Mouse (Mus musculus) ES-E14 (cell line): ENCODE measurements around the gene Mcat. TPM values are rescaled to one million over a fixed set of nuclear protein-coding genes. Genes with fewer than 3 reads are reported as not detected.
A peak's percentile ranks its signal among the peaks of the same experiment; 100 is the strongest.

ENCODE experiments used
- DNase-seq: peaks from one replicate; pipeline ENCODE4 v3.0.0-alpha.2; 2013; ENCODE audit warnings: low read depth, low spot score
- H3K27ac ChIP-seq: 2 replicates; pipeline ENCODE4 v1.5.1; 2012; ENCODE audit warnings: low read depth, mild to moderate bottlenecking, low read length, moderate library complexity, mixed read lengths; ENCODE audit not compliant: poor library complexity, insufficient read depth, severe bottlenecking
- H3K36me3 ChIP-seq: 2 replicates; pipeline ENCODE4 v1.6.1; 2012; ENCODE audit warnings: mild to moderate bottlenecking, low read length, moderate library complexity, mixed read lengths; ENCODE audit not compliant: control insufficient read depth, poor library complexity, insufficient read depth, severe bottlenecking
- H3K4me1 ChIP-seq, 2 experiments: fragments of 150-350 bp in 1 of 2; sonication (generic) in 1 of 2; 2 replicates each; pipeline ENCODE4 v1.6.1; 2012; ENCODE audit warnings: low read length in 2 of 2, mild to moderate bottlenecking in 1 of 2, mixed read lengths in 1 of 2; ENCODE audit not compliant: control insufficient read depth in 2 of 2, insufficient read depth in 2 of 2, poor library complexity in 1 of 2
- H3K4me3 ChIP-seq, 2 experiments: fragments of 150-350 bp in 1 of 2; sonication (generic) in 1 of 2; 2 replicates each; pipeline ENCODE4 v1.5.1; 2012; ENCODE audit warnings: low read length in 2 of 2, low read depth in 1 of 2, mild to moderate bottlenecking in 1 of 2, mixed read lengths in 1 of 2; ENCODE audit not compliant: insufficient read depth in 1 of 2, poor library complexity in 1 of 2, severe bottlenecking in 1 of 2
- H3K9ac ChIP-seq: 2 replicates; pipeline ENCODE4 v1.6.1; 2012; ENCODE audit warnings: low read depth, mild to moderate bottlenecking, low read length, mixed read lengths; ENCODE audit not compliant: poor library complexity, insufficient read depth, severe bottlenecking
- H3K9me3 ChIP-seq: fragments of 150-350 bp; sonication (generic); 2 replicates; pipeline ENCODE4 v1.6.1; 2012; ENCODE audit warnings: low read depth, mild to moderate bottlenecking, low read length; ENCODE audit not compliant: control insufficient read depth, insufficient read depth
- CHD2 ChIP-seq: IDR thresholded peaks from 2 replicates; pipeline ENCODE4 v1.6.1; 2014; ENCODE audit warnings: mild to moderate bottlenecking, low read depth, low read length, inconsistent platforms
- HCFC1 ChIP-seq: IDR thresholded peaks from 2 replicates; pipeline ENCODE4 v1.6.1; 2012; ENCODE audit warnings: low read length, inconsistent platforms, borderline replicate concordance; ENCODE audit not compliant: insufficient read depth
- MAFK ChIP-seq: IDR thresholded peaks from 2 replicates; pipeline ENCODE4 v1.6.1; 2014; ENCODE audit warnings: mild to moderate bottlenecking, low read depth, low read length, inconsistent platforms; ENCODE audit not compliant: insufficient read depth
- ZC3H11A ChIP-seq: IDR thresholded peaks from 2 replicates; pipeline ENCODE4 v1.6.1; 2012; ENCODE audit warnings: low read depth, mild to moderate bottlenecking, inconsistent platforms, low read length, borderline replicate concordance
- ZNF384 ChIP-seq: IDR thresholded peaks from 2 replicates; pipeline ENCODE4 v1.6.1; 2012; ENCODE audit warnings: low read depth, low read length, inconsistent platforms
- in situ Hi-C, 2 experiments: fragments of 600-800 bp; cut with MboI; formaldehyde crosslinking; loops; one replicate each; pipeline ENCODE4 v1.15.1; 2025; ENCODE audit warnings: low sequenced_read_pairs in 2 of 2, inconsistent platforms in 1 of 2; ENCODE audit not compliant: unreplicated experiment in 2 of 2
- total RNA-seq: library from RNA; depleted of rRNA; stranded (reverse); fragments of 300-350 nt; gene quantifications from 2 replicates; pipeline ENCODE4 v1.2.3, GENCODE M21; 2012

The Mcat gene
- total RNA-seq, 1 experiment = 30.9 TPM

DNA sequence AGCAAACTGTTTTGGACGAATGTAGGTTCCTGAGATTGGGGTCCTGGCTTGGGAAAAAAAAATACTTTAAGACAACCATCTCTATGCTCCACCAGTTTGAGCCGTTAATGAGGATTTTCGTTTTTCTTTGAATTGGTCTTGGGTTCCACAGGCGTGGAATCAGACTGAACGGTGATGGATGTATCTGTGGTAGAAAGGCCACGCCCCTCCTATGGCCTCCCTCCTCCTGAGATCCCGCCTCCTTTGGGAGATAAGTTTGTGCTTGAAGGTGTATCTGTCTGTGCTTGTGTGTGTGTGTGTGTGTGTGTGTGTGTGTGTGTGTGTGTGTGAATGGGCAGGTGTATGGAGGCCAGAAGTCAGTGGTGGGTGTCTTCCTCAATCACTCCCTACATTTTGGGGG is 31.0 kb downstream of the Mcat start:
- no peaks in the 10 kb centered on the region for H3K9me3 ChIP-seq
- H3K4me1 ChIP-seq = peaks cover 10 to 31% of the 10 kb centered on the region in 2 experiments
- TF ChIP-seq ZC3H11A (no peak), ZNF384 (no peak), HCFC1 (no peak), MAFK (no peak), CHD2 (no peak)
- H3K4me3 ChIP-seq = no peak overlapping the region
- H3K27ac ChIP-seq = peak overlapping the region; percentile 6; the same call in 1 of the 2 replicates
- in situ Hi-C loops = no loop called here
- no peak for DNase-seq
- no peak overlapping the region for H3K9ac ChIP-seq
- no peaks in the 10 kb centered on the region; the same call in 1 of the 2 replicates for H3K36me3 ChIP-seq

DNA sequence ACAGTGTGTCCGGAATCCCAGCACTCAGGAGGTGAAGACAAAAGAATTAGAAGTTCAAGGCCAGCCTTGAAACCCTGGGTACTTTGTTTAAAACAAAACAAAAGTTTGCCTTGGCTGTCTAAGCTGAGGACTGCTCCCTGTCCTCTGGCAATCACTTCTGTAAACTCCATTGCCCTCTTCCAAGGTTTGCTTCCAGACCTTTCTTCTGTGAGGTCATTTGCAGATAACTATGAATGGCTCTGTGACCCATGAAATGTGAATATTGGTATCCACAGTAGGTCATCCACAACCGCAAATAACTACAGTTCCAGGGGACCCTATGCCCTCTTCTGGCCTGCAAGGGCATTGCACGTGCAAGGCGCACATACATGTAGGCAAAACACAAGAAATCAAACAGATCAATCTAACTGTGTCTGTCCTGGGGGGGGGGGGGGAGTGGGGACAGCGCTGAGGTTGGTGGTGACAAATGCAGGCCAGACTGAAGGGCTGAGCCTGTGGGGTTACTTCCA is 31.6 kb downstream of the Mcat start:
- no peak for TF ChIP-seq MAFK
- no peak for TF ChIP-seq ZNF384
- no peak for TF ChIP-seq HCFC1
- no peak for TF ChIP-seq CHD2
- no peak for TF ChIP-seq ZC3H11A
- Histone ChIP-seq H3K4me3 (no peak overlapping the region), H3K27ac (peak overlapping the region; percentile 7; the same call in 1 of the 2 replicates), H3K36me3 (no peaks in the 10 kb centered on the region; the same call in 1 of the 2 replicates), H3K9me3 (no peaks in the 10 kb centered on the region), H3K9ac (no peak overlapping the region), H3K4me1 (peaks cover 10 to 31% of the 10 kb centered on the region in 2 experiments)
- in situ Hi-C loops = no loop called here
- no peak for DNase-seq

DNA sequence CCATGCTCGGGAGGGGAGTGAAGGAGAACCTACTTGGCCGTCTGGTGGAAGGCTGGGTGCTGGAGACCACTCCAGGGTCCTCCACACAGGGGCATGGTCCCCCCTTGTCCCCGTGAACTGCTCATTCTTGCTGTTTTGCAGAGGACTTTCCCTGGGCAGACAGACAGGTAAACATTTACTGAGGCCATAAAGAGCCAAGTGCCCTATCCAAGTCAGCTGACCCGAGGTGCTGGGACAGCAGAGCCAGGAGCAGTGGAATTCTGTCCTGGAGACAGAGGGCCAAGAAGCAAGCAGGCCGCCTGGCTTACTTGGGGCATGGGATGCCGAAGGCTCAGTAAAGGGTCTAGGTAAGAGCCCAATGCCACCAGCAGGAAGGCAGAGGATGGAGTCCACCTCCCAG is 32.9 kb downstream of the Mcat start:
- no peak for DNase-seq
- no peak overlapping the region for H3K27ac ChIP-seq

DNA sequence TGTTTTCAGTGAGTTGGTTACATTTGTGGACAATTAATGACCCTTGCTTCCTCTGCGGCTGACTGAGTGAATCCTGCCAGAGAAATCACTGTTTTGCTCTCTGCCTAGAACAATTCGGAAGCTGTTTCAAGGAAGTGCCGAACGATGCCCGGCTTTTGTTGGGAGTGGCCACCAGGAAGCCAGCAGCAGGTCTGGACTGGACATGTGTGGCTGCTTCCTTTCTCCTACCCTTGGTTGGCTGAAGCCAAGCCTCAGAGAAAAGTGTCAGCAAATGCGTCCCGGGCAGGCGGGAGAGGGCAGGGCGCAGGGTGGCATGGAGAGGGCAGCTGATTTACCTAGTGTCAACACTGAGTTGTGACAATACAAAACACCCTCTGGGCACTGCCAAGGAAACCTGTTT is 33.4 kb downstream of the Mcat start:
- Histone ChIP-seq H3K27ac (no peak overlapping the region), H3K9ac (no peak overlapping the region; the same call in 1 of the 2 replicates), H3K36me3 (no peaks in the 10 kb centered on the region; the same call in 1 of the 2 replicates), H3K4me3 (no peak overlapping the region), H3K9me3 (no peaks in the 10 kb centered on the region), H3K4me1 (peaks cover 8 to 24% of the 10 kb centered on the region in 2 experiments)
- no peak for TF ChIP-seq CHD2
- no peak for TF ChIP-seq MAFK
- TF ChIP-seq ZC3H11A = no peak
- DNase-seq = no peak
- in situ Hi-C loops = no loop called here

More for the DNA sequence above, 32.9 kb downstream of the Mcat start:
- Histone ChIP-seq H3K9me3 (no peaks in the 10 kb centered on the region), H3K4me3 (no peak overlapping the region), H3K36me3 (no peaks in the 10 kb centered on the region; the same call in 1 of the 2 replicates), H3K9ac (no peak overlapping the region), H3K4me1 (peaks cover 10 to 26% of the 10 kb centered on the region in 2 experiments)
- in situ Hi-C loops = no loop called here
- TF ChIP-seq MAFK (no peak), HCFC1 (no peak)

DNA sequence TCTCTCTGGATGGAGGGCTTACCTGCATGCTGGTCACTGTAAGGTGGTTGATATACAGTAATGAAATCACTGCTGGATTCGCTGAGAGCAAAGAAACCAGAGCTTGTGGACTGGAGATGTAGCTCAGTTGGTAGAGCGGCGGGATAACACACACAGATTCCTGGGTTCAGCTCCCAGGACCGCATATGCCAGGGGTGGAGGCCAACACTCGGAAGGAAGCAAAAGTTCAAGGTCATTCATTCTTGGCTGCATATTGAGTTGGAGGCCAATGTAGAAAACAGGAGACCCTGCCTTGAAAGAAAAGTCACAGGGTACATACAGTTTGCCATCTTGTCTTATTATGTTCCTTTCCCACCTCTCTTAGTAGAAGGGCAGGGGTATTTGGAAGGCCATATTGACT is 33.8 kb downstream of the Mcat start:
- no peak for DNase-seq
- Histone ChIP-seq H3K4me1 (peaks cover 3 to 19% of the 10 kb centered on the region in 2 experiments), H3K9me3 (no peaks in the 10 kb centered on the region), H3K4me3 (no peak overlapping the region; a peak in 1 of 4 replicates), H3K36me3 (no peaks in the 10 kb centered on the region; the same call in 1 of the 2 replicates), H3K9ac (no peak overlapping the region), H3K27ac (no peak overlapping the region)
- TF ChIP-seq ZNF384 (no peak), ZC3H11A (no peak), MAFK (no peak), HCFC1 (no peak), CHD2 (no peak)
- in situ Hi-C loops = no loop called here
